Mouse (Mus musculus): ENCODE measurements around the gene 5031439G07Rik. TPM values are rescaled to one million over a fixed set of nuclear protein-coding genes. Genes with fewer than 3 reads are reported as not detected.
"Not testable (repeated sequence)": the region's sequence is repeated elsewhere in the genome, so short reads cannot be mapped to it uniquely, and the experiment has no call there.

The 5031439G07Rik gene
- total RNA-seq, 2 experiments from 2014 or later = 5.4 to 6.0 TPM

- no peak for ATAC-seq (replicated peaks; ENCODE audit: low FRiP score, poor library complexity, severe bottlenecking)
Measured at GRCm38 (mm10) chr15:84898077-84898476, 90.3 kb downstream of the 5031439G07Rik start.

- ATAC-seq (replicated peaks; ENCODE audit: low FRiP score, poor library complexity, severe bottlenecking) = no peak
Measured at GRCm38 (mm10) chr15:84896664-84897063, 91.7 kb downstream of the 5031439G07Rik start.

- ATAC-seq (replicated peaks; ENCODE audit: low FRiP score, poor library complexity, severe bottlenecking) = not testable (repeated sequence)
Measured at GRCm38 (mm10) chr15:84896216-84896615, 92.1 kb downstream of the 5031439G07Rik start.

Other genes with a start within 250 kb of the 5031439G07Rik start
- gene Phf21b, start 132.5 kb downstream of the 5031439G07Rik start, total RNA-seq (2015; ENCODE audit: low replicate concordance) = not detected in 2 replicates
- not detected in 2 replicates for gene Phf21b, start 132.5 kb downstream of the 5031439G07Rik start, total RNA-seq (2017; ENCODE audit: low replicate concordance)
- gene Gm29666, start 68.5 kb downstream of the 5031439G07Rik start, total RNA-seq (2015; ENCODE audit: low replicate concordance) = 0.58 TPM in 1 of 2 replicates, not detected in the other
- gene Gm29666, start 68.5 kb downstream of the 5031439G07Rik start, total RNA-seq (2017; ENCODE audit: low replicate concordance) = under 0.01 and 0.42 TPM in 2 replicates
- 16.1 and 23.0 TPM in 2 replicates for gene Nup50, start 65.1 kb downstream of the 5031439G07Rik start, total RNA-seq (2015; ENCODE audit: low replicate concordance)
- 35.7 and 38.2 TPM in 2 replicates for gene Nup50, start 65.1 kb downstream of the 5031439G07Rik start, total RNA-seq (2017; ENCODE audit: low replicate concordance)
- not detected in 2 replicates for gene Upk3a, start 28.6 kb upstream of the 5031439G07Rik start, total RNA-seq (2015; ENCODE audit: low replicate concordance)
- not detected in 2 replicates for gene Upk3a, start 28.6 kb upstream of the 5031439G07Rik start, total RNA-seq (2017; ENCODE audit: low replicate concordance)
- 0.84 TPM in 1 of 2 replicates, not detected in the other for gene Fam118a, start 40.4 kb upstream of the 5031439G07Rik start, total RNA-seq (2015; ENCODE audit: low replicate concordance)
- gene Fam118a, start 40.4 kb upstream of the 5031439G07Rik start, total RNA-seq (2017; ENCODE audit: low replicate concordance) = 1.3 and 5.0 TPM in 2 replicates
- gene Smc1b, start 143.4 kb upstream of the 5031439G07Rik start, total RNA-seq (2015; ENCODE audit: low replicate concordance) = not detected in 2 replicates
- not detected in 2 replicates for gene Smc1b, start 143.4 kb upstream of the 5031439G07Rik start, total RNA-seq (2017; ENCODE audit: low replicate concordance)
- not detected in 2 replicates for gene Ribc2, start 143.5 kb upstream of the 5031439G07Rik start, total RNA-seq (2015; ENCODE audit: low replicate concordance)
- gene Ribc2, start 143.5 kb upstream of the 5031439G07Rik start, total RNA-seq (2017; ENCODE audit: low replicate concordance) = not detected in 2 replicates
- gene Fbln1, start 217.4 kb upstream of the 5031439G07Rik start, total RNA-seq (2015; ENCODE audit: low replicate concordance) = not detected in 2 replicates
- not detected in 2 replicates for gene Fbln1, start 217.4 kb upstream of the 5031439G07Rik start, total RNA-seq (2017; ENCODE audit: low replicate concordance)